Mouse (Mus musculus) cerebellum, adult (tissue): Measurements from ENCODE around the gene Npas2.

ENCODE experiments used
- ATAC-seq: cut with Nextera tagmentation; 2 replicates; pipeline ENCODE4 v1.9.2; 2017; ENCODE audit warnings: mild to moderate bottlenecking, moderate library complexity, mixed read lengths; ENCODE audit not compliant: insufficient number of reproducible peaks, low FRiP score, low TSS enrichment

The Npas2 gene

DNA sequence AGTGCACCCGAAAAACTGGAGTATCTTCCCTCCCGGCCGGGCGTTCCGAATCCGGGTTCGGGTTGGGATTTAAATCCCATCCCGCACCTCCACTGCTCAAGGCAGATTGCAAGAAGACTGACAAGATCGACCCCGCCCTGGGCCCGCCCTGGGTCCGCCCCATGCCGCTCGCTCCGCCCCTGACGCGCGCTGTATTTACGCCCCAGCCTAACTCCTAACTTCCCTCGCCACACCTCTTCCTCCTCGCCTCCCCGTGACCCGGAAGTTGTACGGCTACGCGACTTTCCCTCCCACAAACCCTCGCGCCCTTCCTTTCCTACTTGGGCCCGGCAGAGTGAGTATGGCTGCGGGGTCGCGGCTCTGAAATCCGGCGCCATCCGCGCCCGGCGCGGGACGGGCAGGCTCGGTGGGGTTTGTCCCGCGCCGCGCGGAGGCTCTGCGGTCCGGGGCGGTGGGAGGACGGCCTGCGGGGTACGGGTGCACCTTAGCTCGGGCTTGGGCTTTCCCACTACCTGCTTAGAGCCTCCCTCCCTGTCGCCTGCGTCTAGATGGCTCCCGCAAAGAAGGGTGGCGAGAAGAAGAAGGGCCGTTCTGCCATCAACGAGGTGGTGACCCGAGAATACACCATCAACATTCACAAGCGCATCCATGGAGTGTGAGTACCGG lies 174.2 kb downstream of the Npas2 start, which contains the start of gene Rpl31:
Gene Rpl31 (plus strand): TSS at position 242 of the 666 bp plus-strand sequence.
- ATAC-seq, result peak; percentile 97

DNA sequence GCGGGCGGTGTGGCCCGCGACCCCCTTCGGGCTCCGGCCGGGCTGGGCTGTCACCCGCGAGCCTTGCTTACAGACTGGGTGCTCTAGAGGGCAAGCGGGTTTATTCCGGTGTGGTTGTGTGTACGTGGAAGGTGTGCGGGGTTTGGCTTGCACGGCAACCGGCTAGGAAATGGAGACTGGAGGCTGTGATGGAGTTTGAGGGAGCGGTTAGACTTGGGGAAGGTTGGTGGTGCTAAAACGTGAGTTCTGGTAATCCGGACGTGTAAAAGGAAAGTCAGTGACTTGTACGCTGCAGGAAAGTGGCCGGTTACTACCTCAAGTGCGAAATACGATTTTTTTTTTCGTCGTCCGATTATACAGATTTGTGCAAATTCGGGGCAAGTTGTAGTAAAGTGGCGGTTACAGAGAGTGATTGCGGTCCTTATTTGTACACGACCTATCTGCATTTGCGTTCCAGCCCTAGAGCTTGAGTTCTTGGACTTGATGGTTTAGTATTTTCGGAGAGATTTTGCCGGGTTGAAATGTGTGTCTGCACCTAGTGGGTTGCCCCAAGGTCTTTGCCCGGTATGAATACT lies 174.8 kb downstream of the Npas2 start:
- no peak for ATAC-seq

DNA sequence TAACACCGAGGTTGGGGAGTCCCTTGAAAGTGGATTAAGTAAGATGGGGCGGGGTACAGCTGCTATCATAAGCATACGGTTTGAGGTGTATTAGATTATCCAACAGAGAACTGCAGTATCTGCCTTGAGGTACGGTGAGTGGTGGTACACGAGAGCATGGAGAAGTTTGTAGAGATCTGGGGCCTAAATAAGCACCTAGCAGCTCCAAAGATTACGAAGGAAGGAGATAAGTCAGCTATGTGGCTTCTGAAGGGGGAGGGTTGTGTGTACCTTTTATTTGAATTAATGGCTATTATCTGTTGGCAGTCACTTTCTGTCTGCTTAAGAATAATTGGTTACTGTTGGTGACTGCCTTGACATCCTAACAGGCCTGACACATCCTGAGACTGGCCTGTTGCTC lies 176.9 kb downstream of the Npas2 start:
- no peak for ATAC-seq

DNA sequence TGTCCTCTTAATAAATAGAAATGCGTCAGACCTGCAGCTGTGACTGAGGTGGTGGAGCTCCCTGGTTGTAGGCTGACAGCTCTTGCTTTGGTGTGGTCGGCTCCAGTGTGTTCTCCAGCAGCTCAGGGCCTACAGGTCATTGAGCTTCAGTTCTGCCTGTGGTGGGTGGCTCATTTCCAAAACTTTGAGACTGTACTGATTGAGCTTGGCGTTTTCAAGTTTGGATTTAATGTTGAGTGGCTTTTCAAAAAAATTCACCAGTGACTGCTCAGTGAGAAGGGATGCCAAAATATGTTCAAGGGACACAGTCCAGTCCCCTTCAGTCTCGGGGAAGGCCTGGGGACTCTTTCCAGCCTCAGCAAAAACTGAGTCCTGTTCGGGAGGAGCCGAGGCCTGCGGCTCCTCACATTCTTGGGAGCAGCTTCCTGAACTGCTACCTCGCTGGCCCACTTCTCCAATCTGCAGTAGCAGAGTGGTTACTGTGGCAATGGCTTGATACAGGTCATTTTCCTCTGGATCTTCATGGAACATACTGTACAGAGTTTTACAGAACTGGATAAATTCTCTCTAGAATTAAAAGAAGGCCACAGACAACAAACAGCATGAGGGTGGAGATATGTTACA lies 178.8 kb downstream of the Npas2 start:
- ATAC-seq, result no peak

DNA sequence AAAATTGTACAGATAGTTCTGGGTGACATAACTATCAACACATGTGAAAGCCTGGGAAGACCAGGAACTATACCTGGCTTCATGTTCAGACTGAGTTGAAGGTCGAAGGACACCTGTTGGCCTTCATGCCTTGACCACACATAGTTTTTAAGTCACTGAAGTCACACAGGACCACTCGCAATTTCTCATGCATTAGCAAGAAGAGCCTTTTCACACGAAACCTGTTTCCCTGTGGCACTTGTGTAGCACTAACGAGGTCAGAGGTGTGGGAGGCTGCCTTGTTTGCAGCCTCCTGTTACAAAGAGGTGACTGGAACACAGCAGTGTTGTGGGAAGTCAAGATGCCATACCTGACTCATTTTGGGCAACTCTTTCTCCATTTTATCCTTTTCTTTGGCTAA lies 179.8 kb downstream of the Npas2 start:
- no peak for ATAC-seq

DNA sequence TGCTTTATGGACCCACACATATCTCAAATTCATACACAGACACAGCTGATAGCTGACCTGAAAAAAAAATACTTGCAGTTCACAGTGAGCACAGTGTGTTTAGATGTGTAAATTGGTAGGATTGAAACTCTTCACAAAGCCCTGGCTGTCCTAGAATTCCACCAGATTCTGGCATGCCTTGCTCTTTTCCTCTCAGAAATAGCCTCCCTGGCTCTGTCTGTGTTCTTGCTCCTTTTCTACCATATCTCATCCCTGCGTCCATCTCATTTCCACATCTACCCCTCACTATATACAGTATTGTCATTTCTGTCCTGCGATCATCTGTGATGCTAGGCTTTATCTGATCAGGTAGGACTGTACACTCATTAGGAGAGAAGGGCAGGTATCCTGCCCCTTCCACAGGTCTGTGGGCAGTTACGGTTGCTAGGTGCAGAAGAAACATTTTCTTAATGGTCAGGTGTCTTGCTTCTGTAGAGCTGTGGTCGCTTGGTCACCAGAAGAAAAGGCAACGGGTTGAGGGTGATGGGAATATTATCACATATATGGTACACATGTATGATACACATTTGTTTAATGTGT lies 180.8 kb downstream of the Npas2 start:
- ATAC-seq, result no peak

DNA sequence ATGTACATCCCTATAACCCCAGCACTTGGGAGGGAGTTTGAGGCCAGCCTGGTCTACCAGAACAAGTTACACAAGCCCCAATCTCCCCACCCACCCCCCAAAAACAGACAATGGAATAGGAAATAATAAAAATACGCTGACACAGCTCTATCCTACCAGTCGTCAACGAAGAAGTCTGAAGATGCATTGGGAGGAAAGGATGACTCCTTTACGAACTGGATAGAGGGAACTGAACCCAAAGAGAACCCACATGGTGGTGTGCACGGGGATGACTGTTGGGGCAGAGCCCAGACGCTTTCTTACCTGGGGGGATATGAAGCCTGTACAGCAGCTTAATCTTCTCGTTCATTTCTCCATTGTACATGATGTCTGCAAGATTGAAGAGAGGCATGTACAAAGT lies 182.6 kb downstream of the Npas2 start:
- no peak for ATAC-seq

DNA sequence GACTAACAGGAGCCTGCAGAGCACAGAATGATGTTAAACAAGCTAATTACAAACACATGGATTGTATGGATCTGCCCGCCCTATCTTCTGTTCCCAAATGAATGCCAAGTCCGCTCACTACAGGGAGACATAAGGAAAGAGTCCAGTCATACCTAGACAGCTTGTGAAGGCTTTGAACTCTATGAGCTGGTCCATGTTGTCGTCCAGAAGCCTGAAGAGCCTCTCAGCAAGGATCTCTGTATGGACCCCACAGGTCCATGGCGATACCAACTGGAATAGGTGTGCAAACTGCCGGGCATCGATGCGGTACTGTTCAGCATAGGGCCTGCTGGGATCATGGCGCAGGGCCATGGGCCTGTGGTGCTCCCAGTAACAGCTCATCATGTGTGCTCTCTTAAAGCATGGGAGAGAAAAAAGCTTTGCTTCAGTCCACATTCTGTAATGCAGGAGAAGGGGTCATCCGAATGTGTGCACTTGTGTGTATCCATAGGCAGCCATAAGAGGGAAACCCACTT lies 183.3 kb downstream of the Npas2 start:
- ATAC-seq, result 0 out of 2 replicates have a peak, but pooled peaks have one; percentile 32

DNA sequence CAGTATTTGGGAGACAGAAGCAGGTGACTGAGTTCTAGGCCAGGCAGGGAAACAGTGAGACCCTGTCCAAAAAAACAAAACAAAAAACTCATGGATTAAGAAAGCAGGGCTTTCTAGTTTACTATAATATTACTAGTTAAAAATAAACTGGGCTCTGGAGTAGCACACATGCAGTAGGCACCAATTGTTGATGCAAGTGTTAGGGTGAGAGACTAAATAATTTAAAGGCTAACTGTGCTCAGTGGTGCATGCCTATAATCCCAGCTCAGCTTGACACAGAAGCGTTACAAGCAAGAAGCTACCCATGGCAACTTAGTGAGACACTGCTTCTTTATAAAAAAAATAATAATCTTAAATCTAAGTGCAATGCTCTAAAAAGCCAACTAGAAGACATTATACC lies 185.0 kb downstream of the Npas2 start:
- no peak for ATAC-seq

DNA sequence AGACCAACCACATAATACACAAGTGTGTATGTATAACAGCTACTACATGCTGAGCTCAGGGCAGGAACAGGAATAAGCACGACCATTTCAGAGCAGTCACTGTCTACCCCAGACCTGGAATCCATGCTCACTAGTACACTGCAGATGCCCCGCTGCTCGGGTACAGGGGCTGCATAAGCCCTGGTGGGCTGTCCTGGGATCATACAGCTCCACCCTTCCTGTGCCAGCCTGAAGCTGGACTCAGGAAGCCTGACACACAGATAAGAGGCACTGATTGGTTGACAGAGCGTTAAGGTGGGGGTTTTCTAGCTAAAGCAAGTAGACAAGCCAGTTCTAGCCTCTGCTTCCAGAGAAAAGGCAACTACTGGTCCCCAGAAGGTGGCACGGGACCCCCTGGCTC lies 185.5 kb downstream of the Npas2 start:
- no peak for ATAC-seq

DNA sequence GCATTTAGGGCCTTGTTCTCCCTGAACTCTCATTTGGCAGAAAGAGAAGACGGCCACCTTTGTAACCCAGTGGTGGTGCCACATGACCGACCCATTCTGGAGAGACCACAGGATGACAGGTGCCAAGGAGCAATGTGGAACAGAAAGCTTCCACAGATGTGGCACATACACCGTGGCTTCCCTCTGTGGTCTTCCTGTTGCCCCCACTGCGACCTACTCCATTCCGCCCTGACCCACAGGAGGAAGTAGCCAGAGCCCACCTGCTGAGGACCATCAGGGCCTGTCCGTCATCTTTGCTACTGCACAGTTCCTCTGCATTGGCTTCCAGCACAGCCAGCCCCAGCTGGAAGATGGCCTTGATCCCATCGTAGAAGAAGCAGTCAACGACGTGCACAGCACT lies 187.5 kb downstream of the Npas2 start:
- no peak for ATAC-seq

DNA sequence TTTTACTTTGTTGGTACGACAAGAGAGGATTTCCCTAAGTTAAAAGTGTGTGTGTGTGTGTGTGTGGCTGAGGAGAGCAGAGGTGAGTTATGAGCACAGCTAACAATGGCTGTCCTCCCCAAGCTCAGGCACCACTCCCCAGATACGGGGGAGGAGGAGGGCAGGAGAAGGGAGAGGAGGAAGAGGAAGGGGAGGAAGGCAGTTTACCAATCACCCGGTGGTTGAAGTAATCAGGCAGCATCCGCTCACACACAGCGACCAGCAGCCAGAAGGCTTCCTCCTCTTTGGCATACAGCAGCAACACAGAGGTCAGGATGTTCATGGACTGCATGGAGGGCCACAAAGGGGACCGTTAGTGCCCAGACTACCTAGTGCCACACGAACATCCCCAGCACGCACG lies 191.4 kb downstream of the Npas2 start:
- ATAC-seq, result no peak

DNA sequence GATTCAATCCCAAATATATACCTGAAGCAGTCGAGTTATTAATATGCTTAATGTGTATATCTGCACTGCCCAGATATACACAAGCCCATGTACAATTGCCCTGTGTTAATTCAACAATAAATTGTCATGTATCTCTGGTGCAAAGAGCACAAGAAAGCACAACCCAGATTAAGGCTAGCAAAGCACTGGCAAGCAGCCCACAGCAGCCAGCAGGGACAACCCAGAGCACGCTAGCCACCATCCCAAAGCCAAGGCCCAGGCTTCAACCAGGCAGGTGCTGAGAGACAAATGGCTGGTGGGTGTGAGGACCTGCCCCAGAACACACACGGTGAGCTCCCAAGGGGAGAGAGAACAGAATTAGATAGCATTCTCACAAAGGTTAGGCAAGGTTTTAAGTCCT lies 192.9 kb downstream of the Npas2 start:
- no peak for ATAC-seq

DNA sequence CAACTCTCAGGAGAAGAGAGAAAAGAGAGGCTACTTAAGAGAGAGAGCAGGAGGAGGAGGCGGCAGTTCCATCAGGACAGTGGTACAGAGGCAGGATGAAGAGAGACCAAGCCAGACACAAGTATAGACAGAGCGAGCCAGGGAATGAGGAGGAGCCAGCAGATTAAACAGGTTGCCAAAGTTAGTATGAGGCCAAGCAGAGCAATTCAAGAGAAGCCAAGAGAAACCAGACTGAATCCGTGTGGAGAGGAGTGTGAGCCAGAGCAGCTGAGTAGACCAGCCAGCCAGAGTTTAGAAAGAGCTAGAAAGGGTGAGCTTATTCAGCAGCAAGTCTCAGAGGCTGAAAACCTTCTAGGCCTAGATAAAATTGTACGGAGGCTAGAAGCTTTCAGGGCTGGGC lies 194.0 kb downstream of the Npas2 start:
- ATAC-seq, result no peak

DNA sequence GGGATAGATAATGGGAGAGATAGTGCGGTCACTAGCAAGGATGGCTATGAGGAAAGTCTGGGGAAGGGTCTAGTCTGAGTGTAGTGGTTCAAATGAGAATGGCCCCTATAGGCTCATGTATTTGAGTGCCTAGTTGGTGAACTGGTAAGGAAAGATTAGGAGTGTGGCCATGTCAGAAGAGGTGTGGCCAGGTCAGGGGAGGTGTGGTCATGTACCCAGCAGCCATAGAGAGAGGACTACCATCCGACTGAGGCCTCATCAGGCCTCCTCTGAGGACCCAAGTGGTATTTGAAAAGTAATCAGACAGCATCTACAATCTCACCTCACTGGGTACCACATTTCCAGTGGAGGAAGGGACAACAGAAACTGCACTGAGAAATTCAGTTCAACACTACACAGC lies 194.6 kb downstream of the Npas2 start:
- ATAC-seq, result no peak

DNA sequence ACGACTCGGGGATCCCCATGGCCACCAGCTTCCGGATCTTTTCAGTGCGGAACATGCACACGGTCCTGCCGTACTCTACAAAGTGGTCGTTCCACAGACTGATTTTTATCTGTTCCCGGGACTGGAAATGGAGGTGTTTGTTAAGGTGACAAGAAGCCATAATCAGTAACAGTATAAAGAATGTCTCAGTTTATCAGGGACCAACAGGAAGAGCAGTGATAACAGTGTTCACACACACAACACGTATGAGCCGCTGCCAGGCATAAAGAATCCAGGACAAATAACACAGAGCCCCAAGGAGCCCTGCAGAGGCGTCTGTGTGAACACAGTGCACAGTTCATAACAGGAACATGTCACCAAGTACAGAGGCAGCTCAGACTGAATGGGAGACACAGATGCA lies 195.8 kb downstream of the Npas2 start:
- no peak for ATAC-seq

DNA sequence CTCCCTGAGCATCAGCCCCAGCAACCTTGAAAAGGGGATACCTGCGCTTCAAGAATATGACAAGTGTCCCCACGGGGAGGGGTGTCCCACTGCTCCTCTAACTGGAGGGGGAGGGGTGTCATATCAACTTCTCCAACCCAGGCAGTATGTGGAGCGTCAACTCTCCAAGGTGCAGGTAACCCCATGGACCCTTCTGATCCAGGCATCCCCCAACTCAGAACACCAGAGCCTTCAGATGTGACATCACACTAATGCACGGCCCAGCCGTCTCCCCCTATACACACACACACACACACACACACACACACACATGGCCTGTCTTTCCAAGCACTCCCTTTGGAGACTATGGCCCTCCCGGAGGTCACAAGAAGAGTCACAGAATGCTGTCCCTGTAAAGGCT lies 198.1 kb downstream of the Npas2 start:
- ATAC-seq, result no peak

DNA sequence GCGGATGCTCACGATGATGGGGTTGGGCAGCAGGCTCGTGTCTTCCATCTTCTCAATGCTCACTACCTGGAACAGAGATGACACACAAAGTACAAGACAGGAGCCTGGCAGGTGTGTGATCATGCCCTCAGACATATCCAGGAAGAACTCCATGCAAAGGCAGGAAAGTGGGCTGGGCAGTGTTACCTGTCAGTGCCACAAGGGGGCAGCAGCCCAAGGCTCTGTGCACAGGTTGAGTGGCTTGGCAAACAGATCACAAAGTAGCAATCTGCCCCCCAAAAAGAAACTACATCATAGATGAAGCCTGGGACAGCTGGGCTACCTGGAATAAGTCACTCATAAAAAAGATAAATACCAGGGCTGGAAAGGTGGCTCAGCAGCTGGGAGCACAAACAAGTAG lies 198.7 kb downstream of the Npas2 start:
- peak; percentile 64; the same call in 1 of the 2 replicates for ATAC-seq

DNA sequence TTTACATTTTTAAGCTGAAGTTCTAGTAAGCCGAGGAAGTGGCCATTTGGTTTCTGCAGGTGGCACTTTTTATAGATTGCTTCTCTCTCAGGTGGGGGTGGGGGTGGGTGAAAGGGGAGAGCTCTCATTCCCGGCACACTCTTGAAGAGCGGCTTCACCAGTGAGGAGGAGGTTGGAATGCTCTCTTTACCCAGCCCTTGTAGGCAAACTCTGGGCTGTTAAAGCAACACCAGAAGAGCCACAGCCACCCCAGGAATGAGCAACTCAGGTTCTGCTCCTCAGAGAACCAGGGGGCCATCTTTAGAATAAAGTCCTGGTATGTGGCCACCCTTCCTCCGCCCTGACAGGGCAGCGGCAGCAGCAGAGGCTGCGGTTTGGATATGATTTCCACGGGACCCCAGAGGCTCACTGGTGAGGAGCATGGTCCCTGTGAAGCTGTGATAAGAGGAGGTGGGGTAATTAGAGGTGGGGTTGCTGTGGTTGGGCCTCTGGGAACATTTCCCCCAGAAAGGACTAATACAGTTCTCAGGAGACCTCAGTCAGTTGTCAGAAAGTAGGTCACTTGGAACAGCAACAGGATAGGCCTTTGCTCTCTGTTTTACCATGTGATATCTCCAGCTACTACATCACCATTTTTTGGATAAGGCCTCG lies 199.8 kb downstream of the Npas2 start:
- ATAC-seq, result no peak

DNA sequence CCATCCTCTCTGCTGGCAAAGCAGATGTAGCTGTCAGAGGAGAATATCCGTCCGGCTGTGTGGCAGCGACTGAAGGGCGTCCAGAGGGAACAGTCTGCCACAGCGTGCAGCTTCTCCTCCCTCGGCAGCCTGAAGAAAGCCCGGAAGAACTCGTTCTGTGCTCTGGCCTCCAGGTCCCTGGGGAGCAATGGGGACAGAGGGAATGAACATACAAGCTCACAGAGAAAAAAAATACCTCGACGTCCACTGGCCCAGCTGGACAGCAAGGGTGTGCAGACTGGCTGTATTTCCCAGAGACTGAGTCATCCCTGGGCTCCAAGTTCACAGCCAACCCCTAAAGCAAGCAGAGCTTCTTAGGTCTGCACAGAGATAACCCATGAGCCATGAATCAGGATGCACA lies 200.6 kb downstream of the Npas2 start:
- ATAC-seq, result no peak

DNA sequence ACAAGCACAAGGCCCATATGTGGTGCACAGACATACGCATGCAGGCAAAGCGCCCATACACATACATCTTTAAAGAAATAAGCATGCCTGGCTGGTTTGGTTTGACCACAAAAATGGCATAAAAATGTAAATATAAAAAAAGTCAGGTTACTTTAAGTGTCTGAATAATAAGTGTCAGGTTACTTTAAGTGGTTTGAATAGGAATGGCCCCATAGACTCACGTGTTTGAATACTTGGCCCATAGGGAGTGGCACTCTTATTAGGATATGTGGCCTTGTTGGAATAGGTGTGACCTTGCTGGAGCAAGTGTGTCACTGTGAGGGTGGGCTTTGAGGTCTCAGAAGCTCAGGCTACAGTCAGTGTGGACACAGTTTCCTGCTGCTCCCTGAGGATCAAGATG lies 201.1 kb downstream of the Npas2 start:
- no peak for ATAC-seq
